Mouse (Mus musculus): ENCODE data around the gene Jak3. TPM values are rescaled to one million over a fixed set of nuclear protein-coding genes. Genes with fewer than 3 reads are reported as not detected.

The Jak3 gene
- polyA plus RNA-seq, 1 experiment, result 62.6 TPM

DNA sequence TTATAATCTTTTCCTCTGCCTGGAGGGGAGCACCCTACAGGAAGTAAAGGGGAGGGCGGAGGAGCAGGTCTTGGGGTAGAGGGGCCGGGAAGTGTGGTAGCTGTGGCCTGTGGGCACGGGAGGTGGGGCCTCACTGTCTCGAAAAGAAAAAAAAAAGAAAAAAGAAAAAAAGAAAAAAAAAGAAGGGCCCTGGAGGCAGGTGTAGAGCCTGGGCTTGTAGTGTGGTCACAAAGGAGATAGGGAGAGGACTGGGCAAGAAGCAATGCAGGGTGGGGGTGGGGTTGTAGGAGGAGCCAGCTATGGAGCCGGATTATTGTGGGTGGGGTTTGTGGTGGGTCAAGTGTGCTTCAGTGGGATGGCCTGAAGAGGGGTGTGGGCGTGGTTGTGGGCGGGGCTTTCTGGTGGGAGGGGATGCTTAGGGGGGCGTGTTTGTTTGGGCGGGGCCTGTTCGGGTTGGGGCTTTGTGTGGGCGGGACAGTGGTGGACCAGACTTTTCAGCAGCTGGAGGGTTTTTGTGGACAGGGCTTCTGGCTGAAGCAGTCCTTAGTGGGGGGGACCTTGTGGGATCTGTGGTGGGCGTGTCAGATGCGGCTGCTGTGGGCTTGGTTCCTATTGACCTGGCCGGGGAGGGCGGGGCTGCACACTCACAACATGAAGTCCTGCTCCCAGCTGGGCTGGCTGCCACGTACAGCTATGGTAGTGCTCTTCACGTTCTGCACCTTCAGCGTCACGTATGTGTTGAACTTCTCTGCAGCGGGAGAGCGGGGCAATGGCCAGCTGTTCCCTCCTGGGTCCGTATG is 10.6 kb upstream of the Jak3 start:
- TF ChIP-seq CTCF (IDR thresholded peaks at IDR 0.05; ENCODE audit: extremely low read depth, insufficient read depth, insufficient read length, insufficient replicate concordance) (no peak), POLR2A (IDR thresholded peaks at IDR 0.05; ENCODE audit: low read depth, low read length) (no peak)
- H3K27me3 ChIP-seq (ENCODE audit: control insufficient read depth, insufficient read depth, low read length), result no peaks in the 10 kb centered on the region
- DNase-seq (ENCODE audit: low read depth in 1 of 2, low spot score in 2 of 2), result peak in 1 of 2 experiments; percentile 48
- 3% methylated on average over 22 of the region's 22 CpGs for WGBS
- no peak overlapping the region for H3K4me3 ChIP-seq (ENCODE audit: extremely low read depth, insufficient read depth, insufficient read length)
- no peaks in the 10 kb centered on the region for H3K36me3 ChIP-seq (ENCODE audit: control insufficient read depth, insufficient read depth, low read length)
- H3K4me1 ChIP-seq (ENCODE audit: control insufficient read depth, insufficient read depth, insufficient read length), result peaks cover 21% of the 10 kb centered on the region; the same call in 1 of the 2 replicates
- H3K27ac ChIP-seq (ENCODE audit: insufficient read depth, low read length), result no peak overlapping the region

GRCm38 (mm10) chr8:71666855-71667254 is 9.2 kb upstream of the Jak3 start:
- 80% methylated on average over 1 of the region's 1 CpGs for WGBS
- Histone ChIP-seq H3K27me3 (ENCODE audit: control insufficient read depth, insufficient read depth, low read length) (no peaks in the 10 kb centered on the region), H3K4me3 (ENCODE audit: extremely low read depth, insufficient read depth, insufficient read length) (no peak overlapping the region), H3K36me3 (ENCODE audit: control insufficient read depth, insufficient read depth, low read length) (no peaks in the 10 kb centered on the region), H3K4me1 (ENCODE audit: control insufficient read depth, insufficient read depth, insufficient read length) (peaks cover 30% of the 10 kb centered on the region), H3K27ac (ENCODE audit: insufficient read depth, low read length) (no peak overlapping the region)
- TF ChIP-seq CTCF (IDR thresholded peaks at IDR 0.05; ENCODE audit: extremely low read depth, insufficient read depth, insufficient read length, insufficient replicate concordance), result no peak
- TF ChIP-seq POLR2A (IDR thresholded peaks at IDR 0.05; ENCODE audit: low read depth, low read length), result no peak
- DNase-seq (ENCODE audit: low read depth in 1 of 2, low spot score in 2 of 2), result no peak

GRCm38 (mm10) chr8:71667256-71667655 is 8.8 kb upstream of the Jak3 start:
- no peak for DNase-seq (ENCODE audit: low read depth in 1 of 2, low spot score in 2 of 2)
- Histone ChIP-seq H3K4me3 (ENCODE audit: extremely low read depth, insufficient read depth, insufficient read length) (no peak overlapping the region), H3K4me1 (ENCODE audit: control insufficient read depth, insufficient read depth, insufficient read length) (peaks cover 30% of the 10 kb centered on the region), H3K27ac (ENCODE audit: insufficient read depth, low read length) (no peak overlapping the region), H3K36me3 (ENCODE audit: control insufficient read depth, insufficient read depth, low read length) (no peaks in the 10 kb centered on the region), H3K27me3 (ENCODE audit: control insufficient read depth, insufficient read depth, low read length) (no peaks in the 10 kb centered on the region)
- no peak for TF ChIP-seq CTCF (IDR thresholded peaks at IDR 0.05; ENCODE audit: extremely low read depth, insufficient read depth, insufficient read length, insufficient replicate concordance)
- TF ChIP-seq POLR2A (IDR thresholded peaks at IDR 0.05; ENCODE audit: low read depth, low read length), result no peak
- 87% methylated on average over 5 of the region's 5 CpGs for WGBS

DNA sequence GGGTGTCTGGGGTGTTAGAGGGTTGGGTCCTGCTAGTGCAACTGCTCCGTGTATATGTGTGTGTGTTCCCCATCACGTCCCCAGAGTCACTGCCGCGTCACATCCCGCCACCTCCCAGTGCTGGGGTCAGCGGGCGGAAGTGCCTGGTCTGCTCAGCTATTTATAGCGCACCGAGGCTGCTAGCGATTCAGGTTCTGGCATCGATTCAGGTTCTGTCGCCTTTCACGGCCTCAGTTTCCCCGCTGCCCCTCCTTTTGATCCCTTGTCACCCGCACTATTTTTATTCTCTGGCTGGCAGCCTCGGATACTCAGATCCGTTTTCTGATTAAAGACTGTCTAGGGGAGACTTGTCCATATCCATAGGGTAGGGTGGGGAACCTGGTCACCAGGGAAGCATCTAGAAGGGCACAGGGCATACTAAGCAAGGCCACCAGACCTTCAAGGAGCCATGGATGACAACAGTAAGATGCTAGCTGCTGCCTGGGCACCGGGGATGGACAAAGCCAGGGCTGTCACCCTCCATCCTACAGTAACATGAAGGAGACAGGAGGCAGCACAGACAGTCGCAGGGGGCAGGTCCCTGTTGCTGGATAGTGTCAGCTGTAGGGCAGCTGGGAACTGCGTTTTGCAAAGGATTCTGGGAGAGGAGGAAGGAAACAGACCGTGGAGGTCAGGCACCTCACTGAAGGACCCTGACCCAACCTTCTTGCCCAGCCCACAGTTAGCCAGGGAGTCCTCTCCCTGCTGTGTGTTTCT is 7.7 kb upstream of the Jak3 start:
- H3K27ac ChIP-seq (ENCODE audit: insufficient read depth, low read length), result no peak overlapping the region
- DNase-seq (ENCODE audit: low read depth in 1 of 2, low spot score in 2 of 2), result peak; percentile 47 to 56
- H3K4me3 ChIP-seq (ENCODE audit: extremely low read depth, insufficient read depth, insufficient read length), result peak overlapping the region; percentile 31; the same call in 1 of the 2 replicates

GRCm38 (mm10) chr8:71670198-71670597 is 5.9 kb upstream of the Jak3 start:
- Histone ChIP-seq H3K27ac (ENCODE audit: insufficient read depth, low read length) (no peak overlapping the region), H3K4me3 (ENCODE audit: extremely low read depth, insufficient read depth, insufficient read length) (no peak overlapping the region), H3K36me3 (ENCODE audit: control insufficient read depth, insufficient read depth, low read length) (no peaks in the 10 kb centered on the region), H3K27me3 (ENCODE audit: control insufficient read depth, insufficient read depth, low read length) (no peaks in the 10 kb centered on the region), H3K4me1 (ENCODE audit: control insufficient read depth, insufficient read depth, insufficient read length) (peaks cover 30% of the 10 kb centered on the region)
- DNase-seq (ENCODE audit: low read depth in 1 of 2, low spot score in 2 of 2), result no peak
- no peak for TF ChIP-seq CTCF (IDR thresholded peaks at IDR 0.05; ENCODE audit: extremely low read depth, insufficient read depth, insufficient read length, insufficient replicate concordance)
- no peak for TF ChIP-seq POLR2A (IDR thresholded peaks at IDR 0.05; ENCODE audit: low read depth, low read length)
- WGBS, result 37% methylated on average over 12 of the region's 12 CpGs

More for the DNA sequence above, 7.7 kb upstream of the Jak3 start:
- Histone ChIP-seq H3K27me3 (ENCODE audit: control insufficient read depth, insufficient read depth, low read length) (no peaks in the 10 kb centered on the region), H3K4me1 (ENCODE audit: control insufficient read depth, insufficient read depth, insufficient read length) (peaks cover 30% of the 10 kb centered on the region), H3K36me3 (ENCODE audit: control insufficient read depth, insufficient read depth, low read length) (no peaks in the 10 kb centered on the region)
- WGBS, result under 1% methylated on average over 21 of the region's 21 CpGs
- TF ChIP-seq CTCF (IDR thresholded peaks at IDR 0.05; ENCODE audit: extremely low read depth, insufficient read depth, insufficient read length, insufficient replicate concordance) (no peak), POLR2A (IDR thresholded peaks at IDR 0.05; ENCODE audit: low read depth, low read length) (no peak)

- TF ChIP-seq CTCF (IDR thresholded peaks at IDR 0.05; ENCODE audit: extremely low read depth, insufficient read depth, insufficient read length, insufficient replicate concordance), result no peak
- TF ChIP-seq POLR2A (IDR thresholded peaks at IDR 0.05; ENCODE audit: low read depth, low read length), result no peak
- WGBS, result 1% methylated on average over 60 of the region's 64 CpGs
- Histone ChIP-seq H3K4me3 (ENCODE audit: extremely low read depth, insufficient read depth, insufficient read length) (peak overlapping the region; percentile 63), H3K27me3 (ENCODE audit: control insufficient read depth, insufficient read depth, low read length) (no peaks in the 10 kb centered on the region), H3K36me3 (ENCODE audit: control insufficient read depth, insufficient read depth, low read length) (no peaks in the 10 kb centered on the region), H3K27ac (ENCODE audit: insufficient read depth, low read length) (no peak overlapping the region), H3K4me1 (ENCODE audit: control insufficient read depth, insufficient read depth, insufficient read length) (peaks cover 33% of the 10 kb centered on the region)
- no peak for DNase-seq (ENCODE audit: low read depth in 1 of 2, low spot score in 2 of 2)
Measured at GRCm38 (mm10) chr8:71670621-71671548, 5.2 kb upstream of the Jak3 start.

Measured in spleen, adult 2 months (tissue).